Mouse (Mus musculus): Measurements from ENCODE around the gene Pkp4. TPM values are rescaled to one million over a fixed set of nuclear protein-coding genes. Genes with fewer than 3 reads are reported as not detected.

Pkp4 gene
- polyA plus RNA-seq, 1 experiment from 2014 or later, result 4.4 TPM

- H3K9ac ChIP-seq, result no peak overlapping the region
- H3K36me3 ChIP-seq (replicated peaks), result 0 out of 2 replicates have a peak, but pooled peaks cover 6% of the 10 kb centered on the region
- H3K4me2 ChIP-seq, result no peak overlapping the region
- no peak overlapping the region for H3K4me3 ChIP-seq (replicated peaks)
- no peaks in the 10 kb centered on the region for H3K27me3 ChIP-seq
- 81% methylated on average over 8 of the region's 8 CpGs for WGBS (ENCODE audit: insufficient replicate concordance)
- H3K27ac ChIP-seq (replicated peaks), result no peak overlapping the region
- H3K9me3 ChIP-seq (replicated peaks), result no peaks in the 10 kb centered on the region
- no peaks in the 10 kb centered on the region for H3K4me1 ChIP-seq (replicated peaks)
- no peak for ATAC-seq (ENCODE audit: insufficient read depth)
Observed at GRCm38 (mm10) chr2:59338926-59339325, 178.3 kb downstream of the Pkp4 start.

GRCm38 (mm10) chr2:59339776-59340539 is 179.3 kb downstream of the Pkp4 start:
- ATAC-seq (ENCODE audit: insufficient read depth), result 0 out of 2 replicates have a peak, but pooled peaks have one; percentile 31
- WGBS (ENCODE audit: insufficient replicate concordance), result 69% methylated on average over 5 of the region's 5 CpGs
- H3K27ac ChIP-seq (replicated peaks), result no peak overlapping the region

GRCm38 (mm10) chr2:59340878-59341277 is 180.2 kb downstream of the Pkp4 start:
- H3K4me1 ChIP-seq (replicated peaks), result no peaks in the 10 kb centered on the region
- ATAC-seq (ENCODE audit: insufficient read depth), result no peak
- no peak overlapping the region for H3K27ac ChIP-seq (replicated peaks)
- no peaks in the 10 kb centered on the region for H3K9me3 ChIP-seq (replicated peaks)
- H3K4me2 ChIP-seq, result no peak overlapping the region
- WGBS (ENCODE audit: insufficient replicate concordance), result 83% methylated on average over 1 of the region's 1 CpGs
- H3K36me3 ChIP-seq (replicated peaks), result peaks cover 8% of the 10 kb centered on the region; the same call in 1 of the 2 replicates
- H3K9ac ChIP-seq, result no peak overlapping the region
- H3K4me3 ChIP-seq (replicated peaks), result no peak overlapping the region
- H3K27me3 ChIP-seq, result no peaks in the 10 kb centered on the region

More at GRCm38 (mm10) chr2:59339776-59340539, 179.3 kb downstream of the Pkp4 start:
- Histone ChIP-seq H3K4me2 (no peak overlapping the region), H3K27me3 (no peaks in the 10 kb centered on the region), H3K36me3 (replicated peaks) (peaks cover 6% of the 10 kb centered on the region; the same call in 1 of the 2 replicates), H3K9ac (no peak overlapping the region), H3K4me1 (replicated peaks) (no peaks in the 10 kb centered on the region), H3K9me3 (replicated peaks) (no peaks in the 10 kb centered on the region), H3K4me3 (replicated peaks) (no peak overlapping the region)

GRCm38 (mm10) chr2:59342591-59343210 is 182.1 kb downstream of the Pkp4 start:
- Histone ChIP-seq H3K27me3 (no peaks in the 10 kb centered on the region), H3K4me2 (no peak overlapping the region), H3K4me1 (replicated peaks) (peaks cover 3% of the 10 kb centered on the region; the same call in 1 of the 2 replicates), H3K36me3 (replicated peaks) (peaks cover 8% of the 10 kb centered on the region; the same call in 1 of the 2 replicates), H3K9me3 (replicated peaks) (no peaks in the 10 kb centered on the region), H3K9ac (no peak overlapping the region), H3K4me3 (replicated peaks) (no peak overlapping the region), H3K27ac (replicated peaks) (no peak overlapping the region)
- no peak; the same call in 1 of the 2 replicates for ATAC-seq (ENCODE audit: insufficient read depth)
- 77% methylated on average over 6 of the region's 6 CpGs for WGBS (ENCODE audit: insufficient replicate concordance)

- H3K9ac ChIP-seq, result no peak overlapping the region
- no peak overlapping the region for H3K4me3 ChIP-seq (replicated peaks)
- WGBS (ENCODE audit: insufficient replicate concordance), result 86% methylated on average over 11 of the region's 11 CpGs
- ATAC-seq (ENCODE audit: insufficient read depth), result no peak
- no peaks in the 10 kb centered on the region for H3K27me3 ChIP-seq
- no peak overlapping the region for H3K4me2 ChIP-seq
- H3K36me3 ChIP-seq (replicated peaks), result peaks cover 17% of the 10 kb centered on the region
- H3K4me1 ChIP-seq (replicated peaks), result peaks cover 3% of the 10 kb centered on the region; the same call in 1 of the 2 replicates
- H3K9me3 ChIP-seq (replicated peaks), result no peaks in the 10 kb centered on the region
- no peak overlapping the region for H3K27ac ChIP-seq (replicated peaks)
Observed at GRCm38 (mm10) chr2:59343834-59344233, 183.2 kb downstream of the Pkp4 start.

- Histone ChIP-seq H3K27ac (replicated peaks) (no peak overlapping the region), H3K4me1 (replicated peaks) (peaks cover 3% of the 10 kb centered on the region; the same call in 1 of the 2 replicates), H3K4me2 (no peak overlapping the region), H3K27me3 (no peaks in the 10 kb centered on the region), H3K9me3 (replicated peaks) (no peaks in the 10 kb centered on the region), H3K4me3 (replicated peaks) (no peak overlapping the region), H3K9ac (no peak overlapping the region), H3K36me3 (replicated peaks) (peaks cover 17% of the 10 kb centered on the region)
- WGBS (ENCODE audit: insufficient replicate concordance), result 78% methylated on average over 13 of the region's 13 CpGs
- ATAC-seq (ENCODE audit: insufficient read depth), result no peak
Observed at GRCm38 (mm10) chr2:59344699-59345098, 184.0 kb downstream of the Pkp4 start.

- Histone ChIP-seq H3K4me3 (replicated peaks) (no peak overlapping the region), H3K9ac (no peak overlapping the region), H3K4me2 (no peak overlapping the region), H3K27ac (replicated peaks) (no peak overlapping the region), H3K36me3 (replicated peaks) (peaks cover 20% of the 10 kb centered on the region), H3K27me3 (no peaks in the 10 kb centered on the region), H3K4me1 (replicated peaks) (peaks cover 3% of the 10 kb centered on the region; the same call in 1 of the 2 replicates), H3K9me3 (replicated peaks) (no peaks in the 10 kb centered on the region)
- 80% methylated on average over 11 of the region's 11 CpGs for WGBS (ENCODE audit: insufficient replicate concordance)
- no peak for ATAC-seq (ENCODE audit: insufficient read depth)
Observed at GRCm38 (mm10) chr2:59345141-59345839, 184.6 kb downstream of the Pkp4 start.

GRCm38 (mm10) chr2:59346443-59346842 is 185.8 kb downstream of the Pkp4 start:
- H3K36me3 ChIP-seq (replicated peaks), result peaks cover 21% of the 10 kb centered on the region

GRCm38 (mm10) chr2:59348585-59348984 is 187.9 kb downstream of the Pkp4 start:
- Histone ChIP-seq H3K4me1 (replicated peaks) (peaks cover 5% of the 10 kb centered on the region; the same call in 1 of the 2 replicates), H3K27ac (replicated peaks) (no peak overlapping the region), H3K27me3 (no peaks in the 10 kb centered on the region), H3K36me3 (replicated peaks) (peaks cover 21% of the 10 kb centered on the region), H3K4me3 (replicated peaks) (no peak overlapping the region), H3K9me3 (replicated peaks) (no peaks in the 10 kb centered on the region), H3K9ac (no peak overlapping the region), H3K4me2 (no peak overlapping the region)
- WGBS (ENCODE audit: insufficient replicate concordance), result 71% methylated on average over 8 of the region's 8 CpGs
- ATAC-seq (ENCODE audit: insufficient read depth), result no peak

More at GRCm38 (mm10) chr2:59346443-59346842, 185.8 kb downstream of the Pkp4 start:
- Histone ChIP-seq H3K9me3 (replicated peaks) (no peaks in the 10 kb centered on the region), H3K27me3 (no peaks in the 10 kb centered on the region), H3K27ac (replicated peaks) (no peak overlapping the region), H3K9ac (no peak overlapping the region), H3K4me2 (no peak overlapping the region), H3K4me3 (replicated peaks) (no peak overlapping the region), H3K4me1 (replicated peaks) (peaks cover 3% of the 10 kb centered on the region; the same call in 1 of the 2 replicates)
- 30% methylated on average over 12 of the region's 12 CpGs for WGBS (ENCODE audit: insufficient replicate concordance)
- no peak for ATAC-seq (ENCODE audit: insufficient read depth)

- Histone ChIP-seq H3K27me3 (no peaks in the 10 kb centered on the region), H3K9me3 (replicated peaks) (no peaks in the 10 kb centered on the region), H3K4me3 (replicated peaks) (no peak overlapping the region), H3K9ac (no peak overlapping the region), H3K4me1 (replicated peaks) (peaks cover 8% of the 10 kb centered on the region; the same call in 1 of the 2 replicates), H3K36me3 (replicated peaks) (peaks cover 16% of the 10 kb centered on the region; the same call in 1 of the 2 replicates), H3K27ac (replicated peaks) (no peak overlapping the region), H3K4me2 (no peak overlapping the region)
- WGBS (ENCODE audit: insufficient replicate concordance), result 70% methylated on average over 3 of the region's 3 CpGs
- no peak for ATAC-seq (ENCODE audit: insufficient read depth)
Observed at GRCm38 (mm10) chr2:59350094-59350493, 189.4 kb downstream of the Pkp4 start.

Data from liver, embryonic 15.5 days (tissue).